Mouse (Mus musculus) midbrain, embryonic 11.5 days (tissue): ENCODE results near the gene Susd6. TPM values are rescaled to one million over a fixed set of nuclear protein-coding genes. Genes with fewer than 3 reads are reported as not detected.

Experiments used
- ATAC-seq: fragments of 200-750 bp; cut with Nextera tagmentation; 2 replicates; pipeline ENCODE4 v1.8.0; 2017; ENCODE audit warnings: moderate TSS enrichment, moderate library complexity; ENCODE audit not compliant: low FRiP score
- DNase-seq: peaks from one replicate; pipeline ENCODE4 v3.0.0; 2015; ENCODE audit warnings: low spot score; ENCODE audit errors: missing footprints
- H3K27ac ChIP-seq: fragments of 300-500 bp; sonication (generic); 2 replicates; pipeline ENCODE4 v1.5.1; 2014; ENCODE audit warnings: low read depth, low read length
- H3K27me3 ChIP-seq: fragments of 300-500 bp; sonication (generic); 2 replicates; pipeline ENCODE4 v1.6.1; 2014; ENCODE audit warnings: mild to moderate bottlenecking, low read length, moderate library complexity, mixed read lengths; ENCODE audit not compliant: control insufficient read depth, insufficient read depth
- H3K36me3 ChIP-seq: fragments of 300-500 bp; sonication (generic); 2 replicates; pipeline ENCODE4 v1.6.1; 2014; ENCODE audit warnings: mild to moderate bottlenecking, low read length, moderate library complexity, mixed read lengths; ENCODE audit not compliant: control insufficient read depth, insufficient read depth
- H3K4me1 ChIP-seq: fragments of 300-500 bp; sonication (generic); 2 replicates; pipeline ENCODE4 v1.6.1; 2014; ENCODE audit warnings: low read length; ENCODE audit not compliant: control insufficient read depth, insufficient read depth
- H3K4me2 ChIP-seq: fragments of 300-500 bp; sonication (generic); 2 replicates; pipeline ENCODE4 v1.6.1; 2014; ENCODE audit warnings: mild to moderate bottlenecking, moderate library complexity
- H3K4me3 ChIP-seq: fragments of 300-500 bp; sonication (generic); 2 replicates; pipeline ENCODE4 v1.5.1; 2014; ENCODE audit warnings: low read depth, low read length
- H3K9ac ChIP-seq: fragments of 300-500 bp; sonication (generic); 2 replicates; pipeline ENCODE4 v1.6.1; 2014; ENCODE audit warnings: low read length
- H3K9me3 ChIP-seq: fragments of 300-500 bp; sonication (generic); 2 replicates; pipeline ENCODE4 v1.6.1; 2016; ENCODE audit warnings: low read length; ENCODE audit not compliant: control insufficient read depth
- WGBS: fragments of 180-500 bp; shearing (Covaris S2); extraction: QIAGEN DNeasy Blood & Tissue Kit; methylation state at CpG from one replicate; pipeline ENCODE4 v1.1.7; 2014; 5-methylcytosine and 5-hydroxymethylcytosine counted together
- polyA plus RNA-seq: library from polyadenylated mRNA; unstranded; fragments of >200 nt; fragmentation: Nextera tagmentation; extraction: Ambion mirVana; gene quantifications from 2 replicates; pipeline ENCODE4 v1.2.1, GENCODE M21; 2014

Susd6 gene
- polyA plus RNA-seq, 1 experiment from 2014 or later: 18.4 TPM

DNA sequence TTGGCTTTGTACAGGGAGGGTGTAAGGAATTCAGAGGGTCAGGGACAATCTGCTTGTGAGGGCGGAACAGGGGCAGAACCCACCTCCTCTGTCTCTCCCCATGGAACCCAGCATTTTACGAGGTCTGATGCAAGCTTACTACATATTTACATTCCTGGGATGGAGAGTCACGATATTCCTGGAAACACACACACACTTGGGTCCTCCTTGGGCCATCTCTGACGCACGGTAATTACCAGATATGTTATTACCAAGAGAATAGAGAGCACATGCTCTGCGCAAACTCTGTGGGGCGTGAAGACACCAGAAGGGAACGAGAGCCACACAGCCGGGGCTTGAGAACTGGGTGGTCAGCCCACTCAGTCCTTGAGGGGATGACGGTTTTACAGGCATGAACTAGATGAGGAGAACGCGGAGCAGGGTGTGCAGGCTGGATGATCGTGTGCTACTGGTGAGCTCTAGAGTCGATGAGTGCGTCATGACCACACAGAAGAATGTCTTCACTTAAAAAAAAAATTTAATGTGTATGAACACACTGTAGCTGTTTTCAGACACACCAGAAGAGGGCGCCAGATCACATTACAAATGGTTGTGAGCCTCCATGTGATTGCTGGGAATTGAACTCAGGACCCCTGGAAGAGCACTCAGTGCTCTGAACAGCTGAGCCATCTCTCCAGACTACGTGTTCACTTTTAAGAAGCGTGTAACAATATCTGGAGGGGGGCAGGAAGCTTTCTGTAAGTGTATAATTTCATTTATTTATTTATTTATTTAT lies 103.6 kb downstream of the Susd6 start:
- no peak overlapping the region for H3K4me2 ChIP-seq
- no peak overlapping the region for H3K27ac ChIP-seq
- H3K36me3 ChIP-seq: no peaks in the 10 kb centered on the region
- DNase-seq (no peak), ATAC-seq (no peak)
- H3K27me3 ChIP-seq: no peaks in the 10 kb centered on the region
- WGBS: 91% methylated on average over 18 of the region's 18 CpGs
- no peaks in the 10 kb centered on the region for H3K4me1 ChIP-seq
- peaks cover 5% of the 10 kb centered on the region; the same call in 1 of the 2 replicates for H3K9me3 ChIP-seq
- H3K9ac ChIP-seq: no peak overlapping the region
- H3K4me3 ChIP-seq: no peak overlapping the region

DNA sequence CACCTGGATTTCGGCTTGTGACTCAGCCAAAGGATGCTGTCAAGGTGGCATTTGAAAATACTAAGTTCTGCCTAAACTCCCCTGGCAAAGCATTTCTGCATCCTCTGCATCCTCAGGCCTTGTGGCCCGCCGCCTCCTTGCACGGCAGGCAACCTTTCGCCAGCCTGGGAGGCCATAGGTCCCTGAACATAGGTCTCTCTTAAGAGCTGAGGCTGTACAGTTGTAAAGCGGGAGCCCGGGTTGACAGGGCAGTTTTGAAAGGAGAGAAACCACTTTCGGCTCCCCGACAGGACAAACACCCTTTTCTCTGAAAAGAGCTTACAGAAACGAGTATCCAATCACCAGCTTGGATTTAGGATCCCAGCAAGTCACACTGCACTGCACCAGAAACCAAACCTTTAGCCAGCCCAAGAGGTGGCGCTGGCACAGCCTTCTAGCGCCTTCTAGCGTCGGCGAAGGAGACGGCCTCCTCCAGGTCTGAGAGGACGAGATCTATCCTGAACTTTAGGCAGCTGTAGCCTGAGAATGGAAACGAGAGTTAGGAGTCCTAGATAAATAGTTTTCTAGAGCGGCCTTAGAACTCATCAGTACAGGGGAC lies 104.8 kb downstream of the Susd6 start:
- H3K9me3 ChIP-seq: no peaks in the 10 kb centered on the region

DNA sequence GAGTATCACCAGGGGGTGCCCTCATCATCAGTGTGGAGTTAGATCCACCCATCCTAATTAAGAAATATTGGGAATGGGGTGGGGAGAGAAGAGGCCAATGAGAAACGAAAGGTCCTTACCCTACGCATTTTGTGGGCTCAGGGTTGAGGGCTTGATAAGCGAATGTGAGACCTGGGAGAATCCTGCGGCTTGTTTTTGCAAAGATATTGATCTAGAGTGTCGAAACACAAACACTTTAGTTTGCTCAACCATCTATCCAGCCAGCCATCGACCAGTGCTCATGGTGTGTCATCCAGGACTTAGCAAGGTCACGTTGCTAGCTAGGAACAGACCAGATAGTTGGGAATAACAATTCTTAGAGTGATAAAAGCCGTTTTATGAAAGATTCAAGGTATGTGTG lies 119.3 kb downstream of the Susd6 start:
- no peak for DNase-seq
- no peak overlapping the region for H3K27ac ChIP-seq
- ATAC-seq: no peak
- H3K4me3 ChIP-seq: no peak overlapping the region
- H3K27me3 ChIP-seq: no peaks in the 10 kb centered on the region
- no peak overlapping the region for H3K9ac ChIP-seq
- no peaks in the 10 kb centered on the region for H3K36me3 ChIP-seq
- no peak overlapping the region for H3K4me2 ChIP-seq
- H3K9me3 ChIP-seq: no peaks in the 10 kb centered on the region
- H3K4me1 ChIP-seq: no peaks in the 10 kb centered on the region
- WGBS: 89% methylated on average over 8 of the region's 8 CpGs

More for the DNA sequence above, 104.8 kb downstream of the Susd6 start:
- H3K4me2 ChIP-seq: peak overlapping the region; percentile 44
- DNase-seq (peak; percentile 92), ATAC-seq (peak; percentile 88)
- H3K27ac ChIP-seq: no peak overlapping the region; the same call in 1 of the 2 replicates
- no peaks in the 10 kb centered on the region for H3K36me3 ChIP-seq
- H3K27me3 ChIP-seq: no peaks in the 10 kb centered on the region
- H3K4me1 ChIP-seq: no peaks in the 10 kb centered on the region
- H3K9ac ChIP-seq: peak overlapping the region; percentile 51; the same call in 1 of the 2 replicates
- peak overlapping the region; percentile 16; the same call in 1 of the 2 replicates for H3K4me3 ChIP-seq
- WGBS: 8% methylated on average over 19 of the region's 19 CpGs

DNA sequence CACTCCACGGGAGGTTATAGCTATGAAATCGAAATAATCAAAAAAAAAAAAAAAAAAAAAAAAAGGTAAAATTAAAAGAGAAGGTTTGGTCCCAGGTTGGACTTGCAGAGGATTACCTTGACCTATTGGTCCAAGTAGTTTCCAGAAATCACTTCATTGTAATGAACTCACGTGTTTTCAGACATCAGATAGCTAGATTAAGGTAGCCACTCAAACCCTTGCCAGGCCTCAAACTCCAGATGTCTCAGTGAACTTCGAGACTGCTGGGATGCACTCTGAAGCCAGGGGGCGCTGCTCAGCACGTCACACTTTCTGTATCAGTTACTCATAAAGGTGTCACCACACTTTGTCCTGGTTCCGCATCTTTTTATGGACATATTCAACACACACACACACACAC lies 127.5 kb downstream of the Susd6 start:
- ATAC-seq: no peak
- H3K9ac ChIP-seq: no peak overlapping the region
- no peak overlapping the region for H3K4me2 ChIP-seq
- no peak for DNase-seq
- no peaks in the 10 kb centered on the region for H3K4me1 ChIP-seq
- no peak overlapping the region for H3K27ac ChIP-seq
- H3K36me3 ChIP-seq: no peaks in the 10 kb centered on the region
- H3K27me3 ChIP-seq: no peaks in the 10 kb centered on the region
- no peaks in the 10 kb centered on the region for H3K9me3 ChIP-seq
- H3K4me3 ChIP-seq: no peak overlapping the region
- 55% methylated on average over 7 of the region's 7 CpGs for WGBS

DNA sequence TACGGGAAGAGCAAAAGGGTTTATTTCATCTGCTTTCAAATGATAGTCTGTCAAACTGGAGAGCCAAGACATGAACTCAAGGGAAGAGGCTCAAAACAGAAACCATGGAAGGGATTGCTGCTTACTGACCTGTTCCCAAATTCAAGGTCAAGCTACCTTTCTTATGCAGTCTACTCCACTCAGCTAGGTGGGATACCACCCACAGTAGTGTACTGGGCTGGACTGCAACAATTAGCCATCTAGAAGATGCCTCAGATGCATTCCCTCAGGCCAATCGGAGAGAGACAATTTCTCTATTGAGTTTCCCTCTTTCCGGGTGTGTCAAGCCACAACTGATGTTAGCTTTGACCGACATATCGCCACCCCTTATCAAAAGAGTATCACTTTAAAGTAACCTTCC lies 131.0 kb downstream of the Susd6 start:
- no peaks in the 10 kb centered on the region for H3K4me1 ChIP-seq
- H3K9me3 ChIP-seq: no peaks in the 10 kb centered on the region
- no peak overlapping the region for H3K4me3 ChIP-seq
- WGBS: 94% methylated on average over 5 of the region's 5 CpGs
- no peak overlapping the region for H3K27ac ChIP-seq
- ATAC-seq (no peak), DNase-seq (no peak)
- no peak overlapping the region for H3K9ac ChIP-seq
- H3K27me3 ChIP-seq: no peaks in the 10 kb centered on the region
- H3K36me3 ChIP-seq: no peaks in the 10 kb centered on the region
- H3K4me2 ChIP-seq: no peak overlapping the region

DNA sequence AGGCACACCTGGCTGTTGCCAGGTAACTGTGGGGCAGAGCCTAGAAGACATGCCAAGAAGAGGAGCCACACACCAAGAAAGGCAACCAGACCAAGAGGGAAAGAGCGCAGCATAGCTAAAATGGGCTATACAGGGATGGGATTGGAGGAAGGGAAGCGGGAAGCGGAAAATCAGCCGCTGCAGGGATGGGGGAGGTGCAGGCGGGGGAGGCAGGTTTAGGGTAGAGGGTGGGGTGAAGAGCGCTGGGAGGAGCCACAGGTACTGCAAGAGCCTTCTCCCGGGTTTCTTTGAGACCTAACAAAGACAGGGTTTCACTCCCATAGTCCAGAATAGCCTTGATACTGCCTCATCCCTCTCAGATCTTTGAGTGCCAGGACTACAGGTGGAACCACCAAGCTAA lies 132.6 kb downstream of the Susd6 start:
- Histone ChIP-seq H3K4me1 (no peaks in the 10 kb centered on the region), H3K4me3 (no peak overlapping the region), H3K9me3 (no peaks in the 10 kb centered on the region), H3K36me3 (no peaks in the 10 kb centered on the region), H3K9ac (no peak overlapping the region), H3K27ac (no peak overlapping the region), H3K27me3 (no peaks in the 10 kb centered on the region), H3K4me2 (no peak overlapping the region)
- DNase-seq: no peak
- ATAC-seq: no peak
- 12% methylated on average over 7 of the region's 7 CpGs for WGBS

DNA sequence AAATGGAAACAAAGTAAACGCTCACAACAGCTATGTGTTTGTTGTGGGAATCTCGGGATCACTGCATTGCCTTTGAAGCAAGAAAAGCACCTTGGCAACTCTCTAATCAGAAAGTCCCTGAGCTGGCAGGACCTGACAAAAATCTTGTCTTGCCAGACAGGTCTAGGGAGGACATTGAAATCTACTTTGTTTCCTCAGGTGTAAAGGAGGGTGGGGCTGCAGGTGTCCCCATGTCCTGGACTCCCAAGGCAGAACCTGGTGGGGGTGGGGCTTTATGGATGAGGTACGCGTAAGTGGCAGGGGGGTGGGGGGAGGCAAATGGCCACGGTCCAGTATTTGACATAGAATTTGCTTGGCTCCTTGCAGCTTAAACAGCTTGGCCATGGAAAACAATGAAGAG lies 133.3 kb downstream of the Susd6 start:
- H3K4me1 ChIP-seq: no peaks in the 10 kb centered on the region
- DNase-seq: peak; percentile 84
- no peak overlapping the region for H3K9ac ChIP-seq
- no peak overlapping the region for H3K27ac ChIP-seq
- no peak overlapping the region for H3K4me2 ChIP-seq
- no peak for ATAC-seq
- H3K27me3 ChIP-seq: no peaks in the 10 kb centered on the region
- H3K36me3 ChIP-seq: no peaks in the 10 kb centered on the region
- H3K4me3 ChIP-seq: no peak overlapping the region
- 70% methylated on average over 5 of the region's 5 CpGs for WGBS
- H3K9me3 ChIP-seq: no peaks in the 10 kb centered on the region

DNA sequence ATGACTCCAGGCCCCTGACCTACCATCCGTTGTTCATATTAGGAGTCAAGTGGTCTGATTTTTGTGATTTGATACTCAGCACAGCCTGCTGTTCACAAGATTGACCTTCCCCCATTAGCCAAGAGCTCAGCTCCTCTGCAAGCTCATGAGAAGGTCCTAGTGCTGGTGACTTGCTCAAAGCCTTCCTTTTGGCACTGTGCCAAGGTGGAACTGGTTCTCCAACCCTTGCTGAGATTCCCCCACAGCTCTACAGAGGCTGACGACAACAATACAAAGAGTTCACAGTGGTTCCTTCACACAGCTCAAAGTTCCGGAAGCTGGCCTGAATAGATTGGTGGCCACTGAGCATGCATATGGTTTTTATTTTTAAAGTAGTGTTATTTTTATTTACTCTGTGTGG lies 133.9 kb downstream of the Susd6 start:
- Histone ChIP-seq H3K27me3 (no peaks in the 10 kb centered on the region), H3K4me3 (no peak overlapping the region), H3K4me1 (no peaks in the 10 kb centered on the region), H3K9me3 (no peaks in the 10 kb centered on the region), H3K4me2 (no peak overlapping the region), H3K9ac (no peak overlapping the region), H3K27ac (no peak overlapping the region), H3K36me3 (no peaks in the 10 kb centered on the region)
- 83% methylated on average over 3 of the region's 3 CpGs for WGBS
- ATAC-seq (no peak), DNase-seq (no peak)

DNA sequence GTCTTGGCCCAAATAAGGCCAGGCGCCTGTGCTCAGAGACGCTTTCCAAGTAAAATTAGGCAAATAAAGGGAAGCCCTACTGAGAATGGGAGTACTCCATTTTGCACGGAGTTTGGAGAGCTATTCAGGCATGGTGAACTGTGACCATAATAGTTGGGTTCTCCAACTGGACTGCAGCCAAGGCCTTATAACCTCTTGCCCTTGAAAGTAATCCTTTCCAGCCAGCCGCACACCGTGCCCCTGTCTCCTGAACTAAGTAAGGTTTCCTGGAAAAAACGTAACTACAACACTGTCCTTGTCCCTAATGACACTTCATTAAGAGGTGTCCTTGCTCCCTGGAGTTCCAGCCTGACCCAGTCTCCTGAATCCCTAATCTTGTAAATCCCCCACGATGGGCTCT lies 135.6 kb downstream of the Susd6 start:
- Histone ChIP-seq H3K9ac (no peak overlapping the region), H3K4me2 (no peak overlapping the region), H3K4me1 (no peaks in the 10 kb centered on the region), H3K27ac (no peak overlapping the region), H3K36me3 (no peaks in the 10 kb centered on the region), H3K4me3 (no peak overlapping the region), H3K27me3 (no peaks in the 10 kb centered on the region), H3K9me3 (no peaks in the 10 kb centered on the region)
- DNase-seq (no peak), ATAC-seq (no peak)
- WGBS: 21% methylated on average over 7 of the region's 7 CpGs
